Mouse (Mus musculus): ENCODE results near the gene Rhbdf1. TPM values are rescaled to one million over a fixed set of nuclear protein-coding genes. Genes with fewer than 3 reads are reported as not detected.
"Not testable (repeated sequence)": the region's sequence is repeated elsewhere in the genome, so short reads cannot be mapped to it uniquely, and the experiment has no call there.

Rhbdf1 gene
- polyA plus RNA-seq, 1 experiment from 2014 or later, result 12.5 TPM

DNA sequence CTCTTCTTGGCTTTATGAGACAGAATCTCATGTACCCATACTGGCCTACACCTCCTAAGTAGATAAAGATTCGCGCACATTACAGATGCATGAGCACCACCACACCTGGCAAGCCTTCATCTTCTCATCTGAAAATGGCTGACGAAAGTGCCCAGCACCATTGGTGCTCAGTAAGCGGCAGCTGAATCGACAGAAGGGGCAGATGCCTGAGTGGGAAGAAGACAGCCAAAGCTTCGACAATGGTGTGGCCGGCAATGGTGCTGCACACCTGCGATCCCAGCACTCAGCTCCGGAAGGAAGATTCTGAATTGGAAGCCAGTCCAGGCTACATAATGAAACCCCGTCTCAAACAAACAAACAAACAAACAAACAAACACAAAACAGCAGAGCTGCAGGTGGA is 2.8 kb downstream of the Rhbdf1 start:
- WGBS, result 89% methylated on average over 10 of the region's 10 CpGs
- Histone ChIP-seq H3K36me3 (ENCODE audit: control insufficient read depth, insufficient read depth, low read length) (no peaks in the 10 kb centered on the region), H3K4me3 (ENCODE audit: low read depth, low read length) (no peak overlapping the region), H3K9ac (replicated peaks; ENCODE audit: low read depth, low read length) (no peak overlapping the region), H3K4me2 (ENCODE audit: low read depth, low read length) (no peak overlapping the region; the same call in 1 of the 2 replicates), H3K27me3 (ENCODE audit: control insufficient read depth, insufficient read depth, low read length) (peaks cover 13% of the 10 kb centered on the region), H3K27ac (ENCODE audit: low read depth, low read length) (no peak overlapping the region), H3K9me3 (ENCODE audit: control insufficient read depth, low read length) (no peaks in the 10 kb centered on the region), H3K4me1 (ENCODE audit: control insufficient read depth, insufficient read depth, low read length) (peaks cover 7% of the 10 kb centered on the region; the same call in 1 of the 2 replicates)
- ATAC-seq (ENCODE audit: low read depth), result no peak

DNA sequence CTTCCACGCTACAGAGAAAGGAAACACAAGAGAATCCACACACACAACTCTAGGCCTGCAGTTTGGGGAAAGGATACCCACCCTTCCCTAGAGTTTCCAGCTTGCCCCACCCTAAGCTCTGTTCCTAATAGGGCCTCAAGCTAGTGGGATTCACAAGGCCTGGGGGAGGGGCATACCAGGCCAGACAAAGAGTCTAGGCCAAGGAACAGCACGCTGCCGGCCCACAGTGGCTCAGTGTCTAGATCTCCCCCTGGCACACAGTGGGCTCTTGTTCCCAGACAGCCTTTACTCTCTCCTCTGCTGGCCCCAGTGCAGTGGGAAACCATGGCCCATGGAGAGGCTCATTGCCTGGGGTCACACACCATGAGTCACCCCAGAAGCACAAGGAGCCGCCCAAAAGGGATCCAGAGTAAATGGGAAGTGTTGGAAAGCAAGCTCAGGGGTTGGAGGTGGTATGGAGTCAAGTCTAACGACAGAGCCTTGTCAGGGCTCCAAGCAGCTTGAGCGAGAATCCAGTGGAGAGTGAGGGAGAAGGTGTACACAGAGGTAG is 3.5 kb downstream of the Rhbdf1 start:
- H3K9ac ChIP-seq (replicated peaks; ENCODE audit: low read depth, low read length), result no peak overlapping the region
- H3K9me3 ChIP-seq (ENCODE audit: control insufficient read depth, low read length), result no peaks in the 10 kb centered on the region
- ATAC-seq (ENCODE audit: low read depth), result no peak
- WGBS, result 49% methylated on average over 6 of the region's 6 CpGs
- peaks cover 7% of the 10 kb centered on the region; the same call in 1 of the 2 replicates for H3K4me1 ChIP-seq (ENCODE audit: control insufficient read depth, insufficient read depth, low read length)
- no peak overlapping the region for H3K4me3 ChIP-seq (ENCODE audit: low read depth, low read length)
- no peak overlapping the region for H3K27ac ChIP-seq (ENCODE audit: low read depth, low read length)
- H3K36me3 ChIP-seq (ENCODE audit: control insufficient read depth, insufficient read depth, low read length), result no peaks in the 10 kb centered on the region
- peaks cover 13% of the 10 kb centered on the region for H3K27me3 ChIP-seq (ENCODE audit: control insufficient read depth, insufficient read depth, low read length)
- H3K4me2 ChIP-seq (ENCODE audit: low read depth, low read length), result no peak overlapping the region

DNA sequence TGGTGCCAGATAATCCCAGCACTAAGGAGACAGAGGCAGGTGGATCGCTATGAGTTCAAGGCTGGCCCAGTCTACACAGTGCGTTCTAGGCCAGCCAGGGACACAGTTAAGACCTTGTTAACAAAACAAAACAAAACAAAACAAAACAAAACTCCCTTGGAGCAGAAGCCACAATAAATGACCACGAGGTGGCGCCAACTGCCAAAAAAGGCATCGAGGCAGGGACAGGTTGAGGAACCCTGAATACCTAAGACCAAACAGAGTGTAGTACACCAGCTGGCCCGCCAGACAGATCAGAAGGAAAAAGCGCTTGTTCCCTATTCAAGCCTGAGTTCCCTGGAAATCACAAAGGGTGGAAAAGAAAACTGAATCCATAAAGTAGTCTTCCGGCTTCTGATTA is 5.2 kb downstream of the Rhbdf1 start:
- no peaks in the 10 kb centered on the region for H3K4me1 ChIP-seq (ENCODE audit: control insufficient read depth, insufficient read depth, low read length)
- no peak overlapping the region for H3K9ac ChIP-seq (replicated peaks; ENCODE audit: low read depth, low read length)
- no peak overlapping the region for H3K4me2 ChIP-seq (ENCODE audit: low read depth, low read length)
- 22% methylated on average over 8 of the region's 8 CpGs for WGBS
- H3K27me3 ChIP-seq (ENCODE audit: control insufficient read depth, insufficient read depth, low read length), result peaks cover 7% of the 10 kb centered on the region
- no peaks in the 10 kb centered on the region for H3K9me3 ChIP-seq (ENCODE audit: control insufficient read depth, low read length)
- H3K4me3 ChIP-seq (ENCODE audit: low read depth, low read length), result no peak overlapping the region
- ATAC-seq (ENCODE audit: low read depth), result peak; percentile 64; the same call in 1 of the 2 replicates
- no peak overlapping the region for H3K27ac ChIP-seq (ENCODE audit: low read depth, low read length)
- no peaks in the 10 kb centered on the region for H3K36me3 ChIP-seq (ENCODE audit: control insufficient read depth, insufficient read depth, low read length)

DNA sequence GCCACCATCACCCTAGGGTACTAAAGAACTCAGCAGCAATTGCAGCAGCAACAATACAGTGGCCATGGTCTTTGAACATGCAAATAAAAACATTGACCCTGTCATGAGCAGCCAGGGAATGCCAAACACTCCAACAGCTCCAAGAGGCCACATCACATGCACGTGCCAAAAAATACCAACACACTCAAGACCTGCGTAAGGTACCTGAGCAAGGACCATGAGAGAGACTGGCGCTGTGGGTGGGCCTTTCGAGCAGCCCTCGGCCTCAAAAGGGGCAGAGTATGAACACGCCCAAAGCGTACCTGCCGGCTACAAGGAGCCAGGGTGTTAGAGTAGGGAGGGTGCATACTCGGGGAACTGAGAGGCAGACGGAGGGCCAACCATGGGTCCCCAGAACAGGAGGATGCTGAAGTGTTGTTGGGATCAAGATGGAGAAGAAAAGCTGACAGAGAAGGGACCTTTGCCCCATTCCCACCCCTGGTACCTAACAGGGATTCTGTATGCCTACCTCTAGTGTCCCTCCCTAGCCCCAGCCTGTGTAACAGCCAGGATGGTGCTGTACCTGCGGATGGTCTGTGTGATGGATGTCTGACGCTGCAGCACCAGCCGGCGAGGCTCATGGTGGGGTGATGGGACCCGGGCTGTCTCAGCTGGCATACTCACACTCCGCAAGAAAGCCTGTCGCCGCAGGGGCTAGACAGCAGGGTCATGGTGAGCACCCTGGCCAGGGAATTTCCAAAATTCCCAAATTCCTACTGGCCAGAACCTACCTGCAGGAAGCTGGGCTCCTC is 6.5 kb downstream of the Rhbdf1 start:
- no peaks in the 10 kb centered on the region for H3K27me3 ChIP-seq (ENCODE audit: control insufficient read depth, insufficient read depth, low read length)
- no peaks in the 10 kb centered on the region for H3K4me1 ChIP-seq (ENCODE audit: control insufficient read depth, insufficient read depth, low read length)
- no peak overlapping the region for H3K4me2 ChIP-seq (ENCODE audit: low read depth, low read length)
- no peak overlapping the region for H3K9ac ChIP-seq (replicated peaks; ENCODE audit: low read depth, low read length)
- WGBS, result 93% methylated on average over 18 of the region's 18 CpGs
- no peaks in the 10 kb centered on the region for H3K9me3 ChIP-seq (ENCODE audit: control insufficient read depth, low read length)
- no peak for ATAC-seq (ENCODE audit: low read depth)
- no peak overlapping the region for H3K4me3 ChIP-seq (ENCODE audit: low read depth, low read length)
- H3K36me3 ChIP-seq (ENCODE audit: control insufficient read depth, insufficient read depth, low read length), result no peaks in the 10 kb centered on the region
- H3K27ac ChIP-seq (ENCODE audit: low read depth, low read length), result no peak overlapping the region

DNA sequence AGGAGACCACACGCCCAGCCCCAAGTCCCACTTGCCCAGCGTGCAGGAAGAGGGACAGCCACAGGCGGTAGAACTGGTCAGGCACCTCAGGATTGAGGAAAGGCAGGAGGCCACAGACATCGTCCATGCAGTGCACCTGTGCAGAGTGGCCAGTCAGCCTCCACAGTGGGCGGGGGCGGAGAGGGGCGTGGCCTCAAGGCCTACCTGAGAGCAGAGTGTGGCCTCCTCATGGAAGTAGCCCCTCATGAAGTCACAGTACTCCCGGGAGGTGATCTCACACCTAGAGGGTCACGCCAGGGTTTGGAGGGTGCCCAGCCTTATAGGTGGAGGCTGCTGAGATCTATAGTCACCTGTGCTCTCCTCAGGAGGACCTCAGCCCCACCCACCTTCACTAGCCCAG is 11.5 kb downstream of the Rhbdf1 start:
- no peaks in the 10 kb centered on the region for H3K9me3 ChIP-seq (ENCODE audit: control insufficient read depth, low read length)
- H3K4me2 ChIP-seq (ENCODE audit: low read depth, low read length), result no peak overlapping the region
- H3K27ac ChIP-seq (ENCODE audit: low read depth, low read length), result no peak overlapping the region
- no peak overlapping the region for H3K9ac ChIP-seq (replicated peaks; ENCODE audit: low read depth, low read length)
- peaks cover 9% of the 10 kb centered on the region; the same call in 1 of the 2 replicates for H3K36me3 ChIP-seq (ENCODE audit: control insufficient read depth, insufficient read depth, low read length)
- WGBS, result 92% methylated on average over 9 of the region's 9 CpGs
- H3K4me1 ChIP-seq (ENCODE audit: control insufficient read depth, insufficient read depth, low read length), result peaks cover 5% of the 10 kb centered on the region; the same call in 1 of the 2 replicates
- no peak for ATAC-seq (ENCODE audit: low read depth)
- no peak overlapping the region for H3K4me3 ChIP-seq (ENCODE audit: low read depth, low read length)
- no peaks in the 10 kb centered on the region for H3K27me3 ChIP-seq (ENCODE audit: control insufficient read depth, insufficient read depth, low read length)

DNA sequence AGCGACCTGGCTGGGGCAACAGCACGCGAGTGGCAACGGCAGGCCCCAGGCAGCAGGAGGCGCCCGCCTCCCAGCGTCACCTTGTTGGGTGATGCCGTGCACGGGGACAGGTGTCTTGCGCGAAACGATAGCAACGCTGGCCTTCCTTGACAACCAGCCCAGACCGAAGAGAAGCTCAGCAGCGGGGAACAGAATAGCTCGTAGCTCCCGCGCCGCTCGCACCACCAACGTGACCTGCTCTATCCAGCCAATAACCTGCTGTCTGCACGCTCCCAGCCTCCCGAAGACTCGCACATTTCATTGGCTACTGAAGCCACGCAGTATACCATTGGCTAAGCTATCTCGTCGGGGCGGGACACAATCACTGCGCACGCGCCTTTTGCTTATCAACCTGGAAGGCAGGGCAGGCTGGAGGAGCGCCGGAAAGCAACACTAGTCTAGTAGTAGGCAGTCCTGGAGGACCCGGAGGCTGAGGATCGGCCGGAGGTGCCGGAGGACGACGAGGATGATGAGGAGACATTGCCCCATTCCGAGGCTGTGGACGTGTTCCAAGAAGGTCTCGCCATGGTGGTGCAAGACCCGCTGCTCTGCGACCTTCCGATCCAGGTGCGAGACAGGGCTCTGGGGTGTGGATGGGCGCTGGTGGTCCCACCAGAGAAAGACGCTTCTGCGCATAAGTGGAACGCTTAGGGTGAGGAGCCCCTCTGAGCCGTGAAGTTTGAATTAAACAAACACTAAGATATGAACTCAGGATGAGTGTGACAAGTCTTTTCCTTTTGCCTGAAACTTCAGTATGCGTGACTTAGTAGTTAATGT is 16.8 kb downstream of the Rhbdf1 start, which contains the start of gene Snrnp25:
Snrnp25 (plus strand) TSS at position 358 of the 816 bp plus-strand sequence.
- Histone ChIP-seq H3K4me2 (ENCODE audit: low read depth, low read length) (peak within 1 kb of the TSS; percentile 79), H3K9me3 (ENCODE audit: control insufficient read depth, low read length) (no peaks in the 10 kb centered on the region), H3K27ac (ENCODE audit: low read depth, low read length) (peak within 1 kb of the TSS; percentile 40; the same call in 1 of the 2 replicates), H3K9ac (replicated peaks; ENCODE audit: low read depth, low read length) (peak within 1 kb of the TSS; percentile 61), H3K4me3 (ENCODE audit: low read depth, low read length) (peak within 1 kb of the TSS; percentile 65), H3K27me3 (ENCODE audit: control insufficient read depth, insufficient read depth, low read length) (no peaks in the 10 kb centered on the region), H3K36me3 (ENCODE audit: control insufficient read depth, insufficient read depth, low read length) (peaks cover 7% of the 10 kb centered on the region; the same call in 1 of the 2 replicates), H3K4me1 (ENCODE audit: control insufficient read depth, insufficient read depth, low read length) (peaks cover 6% of the 10 kb centered on the region; the same call in 1 of the 2 replicates)
- WGBS, result under 1% methylated on average over 49 of the region's 52 CpGs
- ATAC-seq (ENCODE audit: low read depth), result peak; percentile 100

DNA sequence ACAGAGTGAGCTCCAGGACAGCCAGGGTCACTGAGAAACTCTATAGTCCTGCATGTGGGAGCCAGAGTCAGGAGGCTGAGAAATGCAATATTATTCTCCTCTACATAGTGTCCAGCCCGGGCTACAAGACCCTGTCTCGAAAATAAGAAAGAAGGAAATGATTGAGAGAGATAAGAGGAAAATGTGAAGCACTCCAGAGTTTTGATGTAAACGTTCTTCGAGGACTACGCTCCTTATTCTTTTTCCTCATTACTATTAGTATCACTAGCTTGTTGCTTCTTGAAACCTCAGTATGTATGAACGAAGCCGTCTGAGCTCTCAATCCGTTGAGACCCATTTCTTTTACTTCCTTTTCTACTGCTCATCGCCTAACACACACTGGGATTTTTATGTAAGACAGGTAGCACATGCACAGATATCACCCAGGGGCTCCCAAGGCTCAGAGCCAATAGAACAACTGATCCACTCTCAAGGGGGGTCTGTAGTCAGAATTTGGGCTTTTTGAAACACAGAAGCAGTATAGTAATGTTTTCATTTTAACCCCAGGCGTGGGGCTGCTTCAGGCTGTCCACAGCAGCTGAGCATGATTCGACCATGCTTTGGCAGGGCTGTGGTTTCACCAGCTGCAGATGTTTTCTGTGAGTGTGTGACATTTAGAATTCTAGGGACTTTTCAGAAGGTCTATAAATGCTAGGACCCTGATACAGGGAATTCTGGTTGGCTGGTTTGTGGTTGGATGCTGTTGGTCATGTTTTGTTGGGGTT is 20.0 kb downstream of the Rhbdf1 start:
- H3K36me3 ChIP-seq (ENCODE audit: control insufficient read depth, insufficient read depth, low read length), result no peaks in the 10 kb centered on the region
- H3K9ac ChIP-seq (replicated peaks; ENCODE audit: low read depth, low read length), result no peak overlapping the region
- H3K4me3 ChIP-seq (ENCODE audit: low read depth, low read length), result no peak overlapping the region
- no peak overlapping the region for H3K4me2 ChIP-seq (ENCODE audit: low read depth, low read length)
- peaks cover 6% of the 10 kb centered on the region; the same call in 1 of the 2 replicates for H3K4me1 ChIP-seq (ENCODE audit: control insufficient read depth, insufficient read depth, low read length)
- ATAC-seq (ENCODE audit: low read depth), result no peak
- H3K9me3 ChIP-seq (ENCODE audit: control insufficient read depth, low read length), result no peaks in the 10 kb centered on the region
- H3K27me3 ChIP-seq (ENCODE audit: control insufficient read depth, insufficient read depth, low read length), result no peaks in the 10 kb centered on the region
- no peak overlapping the region for H3K27ac ChIP-seq (ENCODE audit: low read depth, low read length)
- WGBS, result 81% methylated on average over 11 of the region's 11 CpGs

DNA sequence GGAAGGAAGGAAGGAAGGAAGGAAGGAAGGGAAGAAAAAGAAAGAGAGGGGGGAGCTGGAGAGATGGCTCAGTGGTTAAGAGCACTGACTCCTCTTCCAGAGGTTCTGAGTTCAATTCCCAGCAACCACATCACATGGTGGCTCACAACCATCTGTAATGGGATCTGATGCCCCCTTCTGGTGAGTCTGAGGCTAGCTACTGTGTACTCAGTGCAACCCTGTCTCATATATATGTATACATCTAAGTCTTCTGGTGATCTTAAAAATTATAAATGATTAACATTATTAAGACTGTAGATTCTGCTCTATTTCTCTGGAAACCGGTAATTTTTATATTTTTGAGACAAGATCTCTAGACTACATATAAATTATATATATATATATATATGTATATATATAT is 21.1 kb downstream of the Rhbdf1 start:
- H3K27ac ChIP-seq (ENCODE audit: low read depth, low read length); H3K9ac ChIP-seq (replicated peaks; ENCODE audit: low read depth, low read length); H3K4me2 ChIP-seq (ENCODE audit: low read depth, low read length); ATAC-seq (ENCODE audit: low read depth); H3K36me3 ChIP-seq (ENCODE audit: control insufficient read depth, insufficient read depth, low read length); H3K4me1 ChIP-seq (ENCODE audit: control insufficient read depth, insufficient read depth, low read length); H3K9me3 ChIP-seq (ENCODE audit: control insufficient read depth, low read length); H3K27me3 ChIP-seq (ENCODE audit: control insufficient read depth, insufficient read depth, low read length); H3K4me3 ChIP-seq (ENCODE audit: low read depth, low read length): not testable (repeated sequence)
- 62% methylated on average over 1 of the region's 1 CpGs for WGBS
